8 mouse cellular contexts compared by ENCODE assay signal in the genomic region with DNA sequence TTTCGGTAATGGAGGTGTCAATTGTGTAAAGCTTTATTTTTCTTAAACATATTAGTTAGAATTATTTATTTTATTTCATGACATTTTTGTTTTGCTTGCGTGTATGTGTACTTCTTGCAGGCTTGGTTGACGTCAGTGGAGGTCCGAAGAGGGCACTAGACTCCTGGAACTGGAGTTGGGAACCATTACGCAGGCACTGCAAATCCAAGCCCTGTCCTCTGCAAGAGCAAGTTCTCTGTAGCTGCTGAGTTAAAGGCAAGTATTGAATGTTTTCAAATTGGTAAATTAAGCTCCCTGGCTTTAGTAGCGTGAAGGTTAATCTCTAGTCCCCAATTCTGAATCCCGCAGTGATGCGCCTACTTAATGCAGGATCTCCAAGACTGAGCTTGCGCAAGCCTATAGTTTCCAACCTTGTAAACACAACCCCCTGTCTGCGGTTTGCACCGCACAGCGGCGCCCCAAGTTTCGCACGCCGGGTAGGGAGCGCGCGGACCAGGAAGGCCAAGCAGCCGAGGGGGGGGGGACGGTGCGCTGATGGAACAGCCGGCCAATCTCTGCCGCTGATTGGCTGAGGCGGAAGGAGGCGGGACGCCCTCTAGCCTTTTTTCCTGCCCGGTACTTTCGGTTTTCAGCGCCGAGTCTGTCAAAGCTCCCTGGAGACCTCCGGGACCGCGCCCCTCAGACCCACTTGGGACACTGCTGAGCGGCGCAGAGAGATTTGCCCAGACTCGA. TPM values are rescaled to one million over a fixed set of nuclear protein-coding genes. Genes with fewer than 3 reads are reported as not detected.
DNase-seq lines count a peak whose midpoint lies in the region; ATAC-seq lines count a peak whose summit lies in the region.

A gene (plus strand): TSS at position 581 of the 732 bp plus-strand sequence.

- H3K27ac ChIP-seq in forebrain, embryonic 11.5 days (ENCODE audit: low read depth, low read length): no peak within 1 kb of the TSS
- H3K27ac ChIP-seq in heart, embryonic 16.5 days (ENCODE audit: low read length): peak within 1 kb of the TSS; percentile 79
- peak within 1 kb of the TSS; percentile 83 for H3K27ac ChIP-seq in liver, embryonic 15.5 days (replicated peaks)
- no peak within 1 kb of the TSS for H3K27ac ChIP-seq in neural tube, embryonic 12.5 days

- peak; percentile 85 to 87 for DNase-seq in CD8-positive naive resting alpha-beta T cell, adult 2 months (ENCODE audit: low read depth in 2 of 2, low spot score in 2 of 2)
- peak; percentile 86 for DNase-seq in c-Kit-positive CD71-negative TER-119-negative erythroid progenitor cells, embryonic 14.5 days (ENCODE audit: low read depth)
- DNase-seq in forebrain, embryonic 11.5 days (ENCODE audit: low spot score): peak; percentile 98
- peak; percentile 89 to 92 for DNase-seq in kidney, postnatal 36 days
- DNase-seq in telencephalon, adult 2 months (ENCODE audit: low read depth, low spot score): peak; percentile 83

- H3K9me3 ChIP-seq in forebrain, embryonic 11.5 days (ENCODE audit: control insufficient read depth, low read length): no peaks in the 10 kb centered on the region
- H3K9me3 ChIP-seq in heart, embryonic 16.5 days (replicated peaks; ENCODE audit: control insufficient read depth, low read length): no peaks in the 10 kb centered on the region
- no peaks in the 10 kb centered on the region for H3K9me3 ChIP-seq in liver, embryonic 15.5 days (replicated peaks)
- no peaks in the 10 kb centered on the region for H3K9me3 ChIP-seq in neural tube, embryonic 12.5 days

- WGBS in forebrain, embryonic 11.5 days: 3% methylated on average over 37 of the region's 37 CpGs
- 3% methylated on average over 37 of the region's 37 CpGs for WGBS in heart, embryonic 16.5 days
- 4% methylated on average over 35 of the region's 37 CpGs for WGBS in liver, embryonic 15.5 days (ENCODE audit: insufficient replicate concordance)
- 4% methylated on average over 37 of the region's 37 CpGs for WGBS in neural tube, embryonic 12.5 days

- no peaks in the 10 kb centered on the region for H3K4me1 ChIP-seq in forebrain, embryonic 11.5 days (replicated peaks; ENCODE audit: control insufficient read depth, insufficient read depth, low read length)
- peaks cover 10% of the 10 kb centered on the region for H3K4me1 ChIP-seq in heart, embryonic 16.5 days (ENCODE audit: control insufficient read depth, insufficient read depth, low read length)
- peaks cover 20% of the 10 kb centered on the region for H3K4me1 ChIP-seq in liver, embryonic 15.5 days (replicated peaks)
- H3K4me1 ChIP-seq in neural tube, embryonic 12.5 days: 0 out of 2 replicates have a peak, but pooled peaks cover 6% of the 10 kb centered on the region

- H3K4me3 ChIP-seq in forebrain, embryonic 11.5 days (ENCODE audit: low read depth, low read length): peak within 1 kb of the TSS; percentile 74
- H3K4me3 ChIP-seq in heart, embryonic 16.5 days (ENCODE audit: low read length): peak within 1 kb of the TSS; percentile 75
- peak within 1 kb of the TSS; percentile 96 for H3K4me3 ChIP-seq in liver, embryonic 15.5 days (replicated peaks)
- H3K4me3 ChIP-seq in neural tube, embryonic 12.5 days: peak within 1 kb of the TSS; percentile 78

- peak; percentile 96 for ATAC-seq in forebrain, embryonic 11.5 days (replicated peaks; ENCODE audit: low FRiP score)
- ATAC-seq in heart, embryonic 16.5 days (replicated peaks; ENCODE audit: extremely low read depth, insufficient read depth, low FRiP score): peak; percentile 91
- ATAC-seq in liver, embryonic 15.5 days (ENCODE audit: insufficient read depth): peak; percentile 92
- peak; percentile 94 for ATAC-seq in neural tube, embryonic 12.5 days (ENCODE audit: low FRiP score, low read depth)

- peak within 1 kb of the TSS; percentile 97 for H3K4me2 ChIP-seq in forebrain, embryonic 11.5 days (ENCODE audit: low read depth, low read length, severe bottlenecking)
- H3K4me2 ChIP-seq in heart, embryonic 16.5 days (ENCODE audit: low read depth, low read length): peak within 1 kb of the TSS; percentile 80
- H3K4me2 ChIP-seq in liver, embryonic 15.5 days: peak within 1 kb of the TSS; percentile 77
- peak within 1 kb of the TSS; percentile 95 for H3K4me2 ChIP-seq in neural tube, embryonic 12.5 days (replicated peaks)

- peak within 1 kb of the TSS; percentile 67 for H3K9ac ChIP-seq in forebrain, embryonic 11.5 days (ENCODE audit: low read length)
- H3K9ac ChIP-seq in heart, embryonic 16.5 days (ENCODE audit: low read length): peak within 1 kb of the TSS; percentile 78
- peak within 1 kb of the TSS; percentile 82 for H3K9ac ChIP-seq in liver, embryonic 15.5 days
- peak within 1 kb of the TSS; percentile 59 for H3K9ac ChIP-seq in neural tube, embryonic 12.5 days

- H3K36me3 ChIP-seq in forebrain, embryonic 11.5 days (ENCODE audit: control insufficient read depth, insufficient read depth, low read length): no peaks in the 10 kb centered on the region
- H3K36me3 ChIP-seq in heart, embryonic 16.5 days (ENCODE audit: control insufficient read depth, insufficient read depth): peaks cover 6% of the 10 kb centered on the region; the same call in 1 of the 2 replicates
- H3K36me3 ChIP-seq in liver, embryonic 15.5 days (replicated peaks): peaks cover 17% of the 10 kb centered on the region
- H3K36me3 ChIP-seq in neural tube, embryonic 12.5 days: no peaks in the 10 kb centered on the region

- H3K27me3 ChIP-seq in forebrain, embryonic 11.5 days (ENCODE audit: control insufficient read depth, insufficient read depth, low read length): no peaks in the 10 kb centered on the region; the same call in 1 of the 2 replicates
- no peaks in the 10 kb centered on the region for H3K27me3 ChIP-seq in heart, embryonic 16.5 days (ENCODE audit: control insufficient read depth, insufficient read depth, low read length)
- H3K27me3 ChIP-seq in liver, embryonic 15.5 days: no peaks in the 10 kb centered on the region
- no peaks in the 10 kb centered on the region for H3K27me3 ChIP-seq in neural tube, embryonic 12.5 days (replicated peaks)

RNA-seq across cellular contexts. Expression of the gene that starts here (rescaled TPM):
- polyA plus RNA-seq in forebrain, embryonic 11.5 days (2014; fragmentation: Nextera tagmentation; extraction: Ambion mirVana): 15.6 and 17.4 TPM in 2 replicates
- polyA plus RNA-seq in heart, embryonic 16.5 days (2015; fragmentation: Nextera tagmentation; extraction: Ambion mirVana): 36.5 and 50.3 TPM in 2 replicates
- 24.0 and 26.0 TPM in 2 replicates for polyA plus RNA-seq in liver, embryonic 15.5 days (2015; fragmentation: Nextera tagmentation; extraction: Ambion mirVana)
- polyA plus RNA-seq in neural tube, embryonic 12.5 days (2016; fragmentation: Nextera tagmentation; extraction: Ambion mirVana): 15.2 and 18.0 TPM in 2 replicates

Comparison
In these comparisons a context has a peak if more than half of its experiments do, and no peak if none do; other contexts are left out.
1. H3K27ac ChIP-seq: peak in heart, embryonic 16.5 days (single experiment) and liver, embryonic 15.5 days (single experiment); none in forebrain, embryonic 11.5 days (single experiment) and neural tube, embryonic 12.5 days (single experiment).
2. Peak in every context shown above with its lines, with median percentiles within 50 percentile points of each other: DNase-seq, ATAC-seq, H3K4me2 ChIP-seq, H3K4me3 ChIP-seq and H3K9ac ChIP-seq.